Mouse (Mus musculus) mouse trophoblast stem cell (cell line): ENCODE data around the gene Zbtb5.
"Not testable (repeated sequence)": the region's sequence is repeated elsewhere in the genome, so short reads cannot be mapped to it uniquely, and the experiment has no call there.

Source experiments
- in situ Hi-C, 2 experiments: fragments of 300-500 bp; cut with MseI, MboI; formaldehyde crosslinking; loops; 2 replicates in 1 of 2; 3 replicates in 1 of 2; pipeline ENCODE4 v1.15.1; 2025

Gene Zbtb5

DNA sequence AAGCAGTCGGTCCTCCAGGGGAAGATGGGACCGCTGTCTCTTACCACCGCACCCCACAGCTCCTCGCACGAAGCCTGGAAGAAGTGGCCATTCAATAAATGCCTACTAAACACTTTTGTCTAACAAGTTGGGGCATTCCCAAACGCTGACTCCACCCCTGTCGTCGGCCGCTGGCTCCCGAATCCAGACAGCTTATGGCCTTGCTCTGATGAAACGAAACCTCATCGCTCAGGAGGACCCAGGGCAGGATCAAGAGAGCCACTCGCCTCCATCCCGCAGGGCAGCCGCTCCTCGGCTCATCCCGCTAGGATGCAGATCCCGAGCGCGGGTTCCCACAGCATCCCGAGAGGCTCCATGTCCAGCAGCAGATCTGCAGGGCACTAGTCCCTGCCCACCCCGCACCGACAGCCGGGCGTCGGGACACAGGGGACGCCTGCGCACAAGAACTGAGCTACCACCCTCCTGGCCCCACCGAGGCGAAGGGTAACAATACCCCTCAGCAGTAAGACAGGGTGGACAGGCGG is 569 bp downstream of the Zbtb5 start:
- in situ Hi-C loops, result loop anchor here in 1 of 2 experiments (10.0 kb wide), 1 partner anchor 273 kb away; no protein-coding TSS in a partner anchor

DNA sequence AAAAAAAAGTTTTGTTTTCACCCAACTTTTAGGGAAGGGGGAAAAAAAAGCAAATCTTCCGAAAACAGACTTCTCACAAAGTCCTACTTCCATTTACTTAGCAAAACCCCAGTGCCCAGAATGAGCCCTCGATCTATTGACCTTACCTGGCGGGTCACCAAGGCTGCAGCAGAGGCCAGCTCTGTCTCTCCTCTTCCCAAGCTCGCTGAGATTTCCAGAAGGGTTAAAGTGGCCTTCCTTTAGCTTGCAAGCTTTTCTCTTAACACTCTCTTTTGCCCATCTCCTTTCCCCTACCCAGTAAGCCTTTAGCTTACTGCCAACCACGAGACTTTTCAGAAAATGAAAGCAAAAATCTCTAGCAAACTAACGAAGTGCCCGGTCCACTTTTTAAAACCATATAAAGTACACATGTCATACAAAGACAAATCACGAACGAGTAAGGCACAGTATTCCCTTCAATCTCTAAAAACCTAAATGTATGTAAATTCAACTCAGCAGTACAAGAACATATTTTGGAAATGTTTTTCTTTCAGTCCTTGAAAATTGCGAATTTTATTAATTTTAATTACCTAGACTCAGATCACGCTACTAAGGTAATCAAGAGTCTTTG is 1.3 kb downstream of the Zbtb5 start:
- in situ Hi-C loops, result loop anchor here in 1 of 2 experiments (10.0 kb wide), 1 partner anchor 274 kb away; no protein-coding TSS in a partner anchor

GRCm38 (mm10) chr4:45005452-45005851 is 6.8 kb downstream of the Zbtb5 start:
- in situ Hi-C loops, result no loop called here

GRCm38 (mm10) chr4:45000001-45000400 is 12.2 kb downstream of the Zbtb5 start:
- in situ Hi-C loops, result no loop called here

GRCm38 (mm10) chr4:44998071-44998470 is 14.1 kb downstream of the Zbtb5 start:
- in situ Hi-C loops, result no loop called here

DNA sequence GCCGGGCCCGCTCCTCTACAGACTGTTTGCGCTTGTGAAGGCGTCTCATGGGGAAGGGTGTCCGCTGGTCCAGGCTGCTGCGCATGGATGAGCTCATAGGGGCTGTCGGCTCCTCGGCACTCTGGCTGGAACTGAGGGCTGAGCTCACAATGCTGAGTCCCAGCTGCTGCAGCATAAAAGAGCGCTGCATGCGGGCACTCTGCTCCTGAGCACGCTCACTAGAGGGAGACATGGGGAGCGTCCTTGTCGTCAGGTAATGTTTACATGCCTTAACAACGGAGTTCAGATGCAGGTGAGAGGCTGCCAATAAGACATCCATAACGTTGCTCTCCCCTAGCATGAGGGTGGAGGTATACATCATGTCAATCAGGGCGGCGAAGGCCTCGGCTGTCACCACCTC is 17.4 kb downstream of the Zbtb5 start:
- in situ Hi-C loops, result no loop called here

DNA sequence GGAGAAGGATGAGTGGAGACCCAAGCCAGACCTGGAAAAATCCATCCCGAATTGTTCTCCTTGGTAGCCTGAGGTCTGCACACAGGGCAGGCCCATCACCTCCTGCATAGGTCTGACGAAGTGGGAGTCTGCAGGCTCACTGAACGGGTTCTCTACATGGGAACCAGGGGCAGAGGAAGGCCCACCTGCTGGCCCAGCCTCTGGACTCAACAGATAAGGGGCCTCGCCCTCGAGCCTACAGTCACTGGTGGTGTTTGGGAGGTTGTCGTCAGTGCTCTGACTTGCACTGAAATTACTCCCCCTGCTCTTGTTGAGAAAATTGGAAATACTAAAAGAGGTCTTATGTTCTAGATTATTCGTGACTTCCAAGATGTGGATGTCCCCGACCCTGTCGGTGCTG is 18.4 kb downstream of the Zbtb5 start:
- in situ Hi-C loops, result no loop called here

DNA sequence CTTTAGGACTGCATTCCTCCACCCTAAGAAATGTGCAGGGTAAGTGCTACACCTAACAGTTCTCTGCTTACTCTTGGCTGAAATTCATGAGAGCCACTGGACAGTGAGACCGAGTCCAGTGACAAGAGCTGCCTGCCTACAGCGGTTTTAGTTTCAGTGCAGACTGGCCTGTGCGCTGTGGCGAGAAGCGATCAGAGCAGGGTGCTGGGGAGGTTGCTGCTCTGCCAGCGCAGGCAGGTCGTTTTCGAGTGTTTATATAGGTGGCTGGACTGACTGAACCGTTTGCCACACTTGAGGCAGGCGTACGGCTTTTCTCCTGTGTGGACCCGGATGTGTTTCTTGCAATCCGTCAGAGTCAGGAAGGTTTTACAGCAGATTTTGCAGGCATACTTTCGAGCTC is 19.0 kb downstream of the Zbtb5 start:
- in situ Hi-C loops, result not testable (repeated sequence)

DNA sequence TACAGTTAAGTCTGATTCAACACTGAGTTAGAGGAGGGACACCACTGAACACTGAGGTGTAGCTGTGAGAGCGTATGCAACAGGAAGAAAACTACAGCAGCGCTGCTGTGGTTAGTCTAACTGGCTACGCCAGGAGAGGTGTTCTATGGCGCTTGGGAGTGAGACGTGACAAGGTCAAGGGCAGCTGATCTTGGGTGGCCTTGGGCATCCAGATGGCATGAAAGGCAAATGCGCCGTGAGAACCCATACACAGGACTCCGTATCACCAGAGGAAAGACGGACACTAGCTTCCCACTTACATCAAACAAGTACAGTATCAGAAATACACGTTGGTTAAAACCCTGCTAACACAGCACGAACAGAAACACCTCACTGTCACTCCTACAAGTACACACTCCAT is 19.9 kb downstream of the Zbtb5 start:
- in situ Hi-C loops, result not testable (repeated sequence)

- in situ Hi-C loops, result no loop called here
Measured at GRCm38 (mm10) chr4:44990560-44990959, 21.7 kb downstream of the Zbtb5 start.

DNA sequence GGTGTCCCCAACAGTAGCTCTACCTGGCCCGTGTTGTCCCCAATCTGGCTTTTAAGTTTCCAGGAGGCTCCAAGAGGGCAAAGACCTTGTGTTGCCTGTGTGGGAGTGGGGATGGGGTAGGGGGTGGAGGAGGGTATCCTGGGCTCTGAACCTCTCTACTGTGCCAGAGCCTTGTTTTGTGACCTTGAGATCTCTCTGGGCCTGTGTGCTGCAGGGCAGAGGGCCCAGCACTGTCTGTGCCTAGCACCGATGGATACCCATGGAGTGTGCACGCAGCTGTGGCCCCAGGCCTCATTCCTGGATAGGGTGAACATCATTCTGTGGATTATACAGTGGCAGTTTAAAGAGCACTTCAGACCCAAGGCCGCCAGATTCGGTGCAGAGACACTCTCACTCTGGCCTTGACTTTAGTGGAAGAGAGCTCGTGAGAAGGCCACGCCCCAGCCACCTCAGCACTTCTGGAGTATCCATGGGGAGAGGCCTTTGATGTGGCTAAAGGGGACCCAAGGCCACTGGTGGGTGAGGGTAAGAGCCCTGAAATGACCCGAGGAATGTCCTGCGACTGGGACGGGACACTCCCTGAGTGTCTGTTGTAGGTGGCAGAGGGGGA is 29.0 kb downstream of the Zbtb5 start:
- in situ Hi-C loops, result no loop called here

- in situ Hi-C loops, result no loop called here
Measured at GRCm38 (mm10) chr4:44982440-44983130, 29.6 kb downstream of the Zbtb5 start.

DNA sequence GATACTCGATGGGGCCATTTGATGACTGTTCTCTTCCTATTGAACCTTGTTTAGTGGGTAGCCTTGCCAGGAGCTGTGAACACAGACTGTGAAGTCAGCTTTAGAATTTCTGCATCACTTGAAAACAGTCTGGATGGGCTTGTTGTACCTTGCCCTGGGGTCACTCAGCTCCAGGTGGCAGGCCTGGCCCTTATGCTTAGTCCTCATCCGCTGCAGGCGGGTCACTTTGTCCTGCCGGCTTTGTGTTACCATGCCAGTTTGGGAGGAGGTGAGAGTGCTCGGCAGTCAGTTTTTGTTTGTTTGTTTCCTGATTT is 30.3 kb downstream of the Zbtb5 start:
- in situ Hi-C loops, result no loop called here

GRCm38 (mm10) chr4:44981280-44981973 is 30.8 kb downstream of the Zbtb5 start, which contains the start of gene Grhpr:
TSS of gene Grhpr (plus strand) at chr4:44981395.
- in situ Hi-C loops, result no loop called here

DNA sequence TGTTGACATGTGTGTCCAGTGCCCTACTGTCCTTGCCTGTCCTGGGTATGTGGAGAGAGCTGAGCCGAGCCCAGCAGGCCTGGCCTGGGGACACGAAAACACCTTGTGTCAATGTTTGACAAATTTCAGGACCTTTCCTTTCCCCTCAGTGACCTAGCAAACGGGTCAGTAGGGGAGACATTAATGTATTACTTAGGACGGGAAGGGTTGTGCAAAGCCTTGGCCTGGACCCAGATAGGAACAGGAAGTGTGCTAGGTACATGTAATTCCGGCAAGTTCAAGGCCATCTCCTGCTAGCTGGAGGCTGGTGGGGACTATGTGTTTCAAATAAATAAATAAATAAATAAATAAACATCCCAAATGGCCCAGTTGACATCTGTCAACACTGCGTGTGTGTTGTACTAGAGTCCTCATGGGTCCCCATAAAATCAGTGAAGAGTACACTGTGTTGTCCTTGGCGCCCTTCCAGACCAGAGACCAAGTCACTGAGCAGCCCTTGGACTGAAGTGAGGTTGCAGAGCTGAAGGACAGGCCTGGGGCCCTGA is 32.3 kb downstream of the Zbtb5 start:
- in situ Hi-C loops, result no loop called here

DNA sequence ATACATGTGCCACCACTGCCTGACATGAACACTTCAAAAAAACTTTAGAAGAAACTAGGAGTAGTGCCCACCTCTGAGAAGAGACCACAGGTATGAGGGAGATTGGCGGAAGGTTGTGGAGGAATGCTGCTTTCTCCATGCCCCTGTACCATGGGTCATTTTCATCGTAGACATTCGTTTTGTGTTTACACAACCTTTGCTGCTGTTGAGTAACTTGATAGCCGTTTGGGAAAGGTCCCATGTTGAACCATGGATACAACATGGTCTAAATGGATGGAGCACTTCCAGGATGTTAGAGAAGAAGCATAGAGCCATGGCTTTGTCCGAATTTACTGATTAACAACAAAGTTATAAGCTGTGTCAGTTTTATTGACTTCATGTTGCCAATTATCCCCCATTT is 34.0 kb downstream of the Zbtb5 start:
- in situ Hi-C loops, result no loop called here

- in situ Hi-C loops, result no loop called here
Measured at GRCm38 (mm10) chr4:44976921-44977710, 35.1 kb downstream of the Zbtb5 start.

DNA sequence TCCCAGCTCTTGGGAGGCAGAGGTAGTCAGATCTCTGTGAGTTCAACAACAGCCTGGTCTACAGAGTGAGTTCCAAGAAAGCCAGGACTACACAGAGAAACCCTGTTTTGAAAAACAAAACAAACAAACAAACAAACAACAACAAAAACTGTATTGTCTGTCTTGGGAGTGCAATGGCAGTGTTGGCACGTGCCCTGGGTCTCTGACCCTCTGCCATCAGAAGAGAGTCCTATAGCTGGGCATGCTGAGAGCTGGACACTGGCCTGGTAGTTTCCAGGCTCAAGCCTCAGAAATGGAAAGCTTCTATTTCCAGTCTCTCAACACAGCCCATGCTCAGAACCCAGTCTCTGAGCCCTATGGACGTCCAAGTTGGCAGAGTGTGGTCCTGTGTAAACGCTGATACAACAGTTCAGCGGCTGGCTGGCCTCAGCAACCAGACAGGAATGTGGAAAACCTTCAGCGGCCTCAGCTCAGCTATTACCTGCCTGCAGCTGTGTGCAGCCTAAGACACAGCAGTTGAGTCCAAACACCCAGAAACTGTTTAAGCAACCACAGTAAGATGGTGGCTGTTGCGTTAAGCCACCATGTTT is 36.1 kb downstream of the Zbtb5 start:
- in situ Hi-C loops, result no loop called here

GRCm38 (mm10) chr4:44974331-44974730 is 37.9 kb downstream of the Zbtb5 start:
- in situ Hi-C loops, result no loop called here

GRCm38 (mm10) chr4:44973871-44974270 is 38.3 kb downstream of the Zbtb5 start:
- in situ Hi-C loops, result no loop called here

DNA sequence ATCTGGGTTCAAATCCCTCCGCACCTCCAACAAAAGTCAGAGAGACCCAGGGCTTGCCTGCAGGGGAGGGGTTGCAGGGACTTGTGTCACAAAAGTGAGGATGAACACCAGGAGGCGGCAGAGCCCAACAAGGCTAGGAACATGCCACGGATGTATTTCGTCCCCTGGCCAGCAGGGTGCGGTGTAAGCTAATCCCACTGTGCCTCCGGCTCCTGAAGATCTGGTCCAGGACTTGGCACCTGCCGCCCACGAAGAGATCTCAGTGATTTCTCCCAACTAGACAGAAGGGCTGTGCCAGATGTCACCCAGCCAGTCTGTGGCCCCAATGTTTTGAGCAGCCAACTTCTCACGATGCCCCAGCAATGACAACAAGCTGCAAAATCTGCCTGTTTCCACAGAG is 38.8 kb downstream of the Zbtb5 start:
- in situ Hi-C loops, result no loop called here
